Mouse (Mus musculus): ENCODE results near the gene Bckdhb.

DNA sequence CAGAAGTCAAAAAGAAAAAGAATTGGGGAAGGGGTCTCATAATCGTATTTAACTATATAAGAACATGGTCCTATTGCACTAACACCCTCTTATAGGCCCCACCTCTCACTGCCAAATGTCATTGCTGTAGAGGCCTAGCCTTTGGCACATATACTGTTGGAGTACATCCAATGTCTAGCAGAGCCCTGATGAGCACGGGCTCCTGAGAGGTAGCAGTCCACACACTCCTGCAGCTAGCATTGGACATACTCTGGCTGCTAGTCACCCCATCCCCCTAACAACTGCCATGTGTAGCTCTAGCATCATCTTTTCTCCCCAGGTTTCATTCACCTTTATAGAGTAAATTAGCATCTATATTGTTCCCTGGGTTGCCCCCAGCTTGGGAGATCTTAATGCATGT is 223.2 kb downstream of the Bckdhb start:
- TF ChIP-seq CHD1 (IDR thresholded peaks at IDR 0.05; ENCODE audit: low read depth, low read length) (no peak), MAX (IDR thresholded peaks at IDR 0.05; ENCODE audit: low read length) (no peak), CTCF (conservative IDR thresholded peaks at IDR 0.05 in 1 of 2, IDR thresholded peaks at IDR 0.05 in 1 of 2; ENCODE audit: low read depth in 2 of 2, low read length in 2 of 2) (no peak), ZKSCAN1 (IDR thresholded peaks at IDR 0.05; ENCODE audit: borderline replicate concordance, low read depth, low read length) (no peak), POLR2A (IDR thresholded peaks at IDR 0.05; ENCODE audit: low read depth, low read length) (no peak), USF1 (IDR thresholded peaks at IDR 0.05; ENCODE audit: low read depth, low read length) (no peak), POLR2AphosphoS2 (IDR thresholded peaks at IDR 0.05; ENCODE audit: low read depth, low read length) (no peak), GABPA (IDR thresholded peaks at IDR 0.05; ENCODE audit: insufficient replicate concordance, low read depth, low read length) (no peak), SIN3A (IDR thresholded peaks at IDR 0.05; ENCODE audit: low read length) (no peak), HCFC1 (IDR thresholded peaks at IDR 0.05; ENCODE audit: low read depth, low read length) (no peak), BHLHE40 (IDR thresholded peaks at IDR 0.05; ENCODE audit: low read depth, low read length) (no peak)
